Mouse (Mus musculus): ENCODE results near the gene Hcrtr2.

DNA sequence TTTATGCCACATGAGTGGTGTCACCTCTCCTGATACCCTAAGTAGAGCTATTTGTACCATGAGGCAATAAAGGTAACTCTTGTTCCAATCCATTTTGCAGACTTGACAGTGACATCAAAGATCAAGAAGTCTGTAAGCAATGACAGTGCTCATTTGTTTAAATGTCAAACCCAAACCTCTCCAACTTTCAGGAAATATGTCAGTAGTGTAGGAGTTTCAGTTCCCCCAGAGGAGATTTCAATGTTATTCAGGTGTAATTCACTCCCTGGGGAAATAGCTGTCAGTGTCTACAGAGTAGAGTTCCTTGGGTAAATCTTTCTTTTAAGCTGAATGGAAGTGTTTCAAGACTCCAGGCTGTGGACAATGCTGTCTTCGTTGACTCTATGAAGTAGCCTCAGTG is 2.9 kb downstream of the Hcrtr2 start:
- TF ChIP-seq ZNF384 (IDR thresholded peaks at IDR 0.05; ENCODE audit: low read depth, low read length) (no peak), HCFC1 (IDR thresholded peaks at IDR 0.05; ENCODE audit: borderline replicate concordance, insufficient read depth, low read length) (no peak), CHD2 (IDR thresholded peaks at IDR 0.05; ENCODE audit: low read depth, low read length) (no peak), ZC3H11A (IDR thresholded peaks at IDR 0.05; ENCODE audit: borderline replicate concordance, low read depth, low read length) (no peak), MAFK (IDR thresholded peaks at IDR 0.05; ENCODE audit: insufficient read depth, low read depth, low read length) (no peak)

Measured in ES-E14 (cell line).